Mouse (Mus musculus): ENCODE measurements around the gene Gm49027.

GRCm38 (mm10) chr5:123525281-123525680 lies at the start of gene Gm49027:
- TF ChIP-seq CTCF (IDR thresholded peaks at IDR 0.05; ENCODE audit: low read depth, low read length) = no peak
- no peak for TF ChIP-seq POLR2A (IDR thresholded peaks at IDR 0.05; ENCODE audit: borderline replicate concordance, low read depth, low read length)
